Mouse (Mus musculus) midbrain, postnatal 0 days (tissue): ENCODE measurements at regions not wholly inside any gene's neighbourhood (a gene's known extent, or its start where the extent isn't known, plus 50 kb on each side); places are given as distances from the start of the nearest gene placed in this dataset.
A peak's percentile ranks its signal among the peaks of the same experiment; 100 is the strongest.

Experiments used
- ATAC-seq: fragments of 200-750 bp; cut with Nextera tagmentation; 2 replicates; pipeline ENCODE4 v1.8.0; 2017; ENCODE audit warnings: moderate number of reproducible peaks, mild to moderate bottlenecking, moderate TSS enrichment, moderate library complexity; ENCODE audit not compliant: low FRiP score
- DNase-seq: peaks from one replicate; pipeline ENCODE4 v3.0.0-alpha.2; 2015; ENCODE audit warnings: low spot score
- H3K27ac ChIP-seq: fragments of 300-500 bp; sonication (generic); 2 replicates; pipeline ENCODE4 v1.5.1; 2014; ENCODE audit warnings: low read depth, mild to moderate bottlenecking, low read length, mixed read lengths
- H3K27me3 ChIP-seq: fragments of 300-500 bp; sonication (generic); 2 replicates; pipeline ENCODE4 v1.6.1; 2014; ENCODE audit warnings: low read length, control low read depth, mixed read lengths; ENCODE audit not compliant: insufficient read depth
- H3K36me3 ChIP-seq: fragments of 300-500 bp; sonication (generic); 2 replicates; pipeline ENCODE4 v1.6.1; 2014; ENCODE audit warnings: low read length, control low read depth, mixed read lengths; ENCODE audit not compliant: insufficient read depth
- H3K4me1 ChIP-seq: fragments of 300-500 bp; sonication (generic); 2 replicates; pipeline ENCODE4 v1.6.1; 2014; ENCODE audit warnings: mild to moderate bottlenecking, control low read depth, antibody characterized with exemption, low read length, mixed read lengths; ENCODE audit not compliant: insufficient read depth
- H3K4me2 ChIP-seq: fragments of 300-500 bp; sonication (generic); 2 replicates; pipeline ENCODE4 v1.6.1; 2014; ENCODE audit warnings: low read depth, mild to moderate bottlenecking, low read length, mixed read lengths; ENCODE audit not compliant: poor library complexity, severe bottlenecking
- H3K4me3 ChIP-seq: fragments of 300-500 bp; sonication (generic); 2 replicates; pipeline ENCODE4 v1.5.1; 2014; ENCODE audit warnings: low read depth, mild to moderate bottlenecking, low read length, moderate library complexity
- H3K9ac ChIP-seq: fragments of 300-500 bp; sonication (generic); replicated peaks from 2 replicates; pipeline ENCODE4 v1.6.1; 2014; ENCODE audit warnings: mild to moderate bottlenecking, low read length, moderate library complexity, mixed read lengths; ENCODE audit not compliant: poor library complexity, severe bottlenecking
- H3K9me3 ChIP-seq: fragments of 300-500 bp; sonication (generic); 2 replicates; pipeline ENCODE4 v1.6.1; 2016; ENCODE audit warnings: low read length, control low read depth
- CTCF ChIP-seq: IDR thresholded peaks from 2 replicates; pipeline ENCODE4 v1.5.1; 2016; ENCODE audit warnings: antibody characterized with exemption, mild to moderate bottlenecking
- WGBS: fragments of 180-500 bp; shearing (Covaris S2); extraction: QIAGEN DNeasy Blood & Tissue Kit; methylation state at CpG from one replicate; pipeline ENCODE4 v1.1.7; 2014; 5-methylcytosine and 5-hydroxymethylcytosine counted together

GRCm38 (mm10) chr8:25316383-25316782 lies 492.2 kb upstream of the Adam5 start:
- WGBS = 84% methylated on average over 4 of the region's 4 CpGs
- DNase-seq = no peak

GRCm38 (mm10) chr8:25311811-25312533 lies 487.8 kb upstream of the Adam5 start:
- Histone ChIP-seq H3K9ac (no peak overlapping the region), H3K4me3 (no peak overlapping the region), H3K4me1 (no peaks in the 10 kb centered on the region), H3K27ac (no peak overlapping the region), H3K4me2 (no peak overlapping the region), H3K27me3 (no peaks in the 10 kb centered on the region), H3K9me3 (no peaks in the 10 kb centered on the region), H3K36me3 (no peaks in the 10 kb centered on the region)
- TF ChIP-seq CTCF = no peak
- WGBS = 17% methylated on average over 12 of the region's 12 CpGs
- DNase-seq (no peak), ATAC-seq (no peak)

More at GRCm38 (mm10) chr8:25316383-25316782, 492.2 kb upstream of the Adam5 start:
- no peaks in the 10 kb centered on the region for H3K9me3 ChIP-seq
- no peak overlapping the region for H3K27ac ChIP-seq
- no peak overlapping the region for H3K4me3 ChIP-seq
- no peak for TF ChIP-seq CTCF
- no peak for ATAC-seq
- no peaks in the 10 kb centered on the region for H3K4me1 ChIP-seq
- H3K27me3 ChIP-seq = no peaks in the 10 kb centered on the region
- no peak overlapping the region for H3K9ac ChIP-seq
- no peaks in the 10 kb centered on the region for H3K36me3 ChIP-seq
- no peak overlapping the region for H3K4me2 ChIP-seq

- Histone ChIP-seq H3K27ac (no peak overlapping the region), H3K4me3 (no peak overlapping the region), H3K36me3 (no peaks in the 10 kb centered on the region), H3K9me3 (no peaks in the 10 kb centered on the region), H3K4me2 (no peak overlapping the region), H3K27me3 (no peaks in the 10 kb centered on the region), H3K9ac (no peak overlapping the region), H3K4me1 (no peaks in the 10 kb centered on the region)
- no peak for TF ChIP-seq CTCF
- DNase-seq (no peak), ATAC-seq (no peak)
- 85% methylated on average over 4 of the region's 4 CpGs for WGBS
Measured at GRCm38 (mm10) chr8:25307956-25308355, 483.8 kb upstream of the Adam5 start.

- Histone ChIP-seq H3K27ac (no peak overlapping the region), H3K36me3 (no peaks in the 10 kb centered on the region), H3K4me1 (no peaks in the 10 kb centered on the region), H3K4me3 (no peak overlapping the region), H3K9ac (no peak overlapping the region), H3K4me2 (no peak overlapping the region), H3K27me3 (no peaks in the 10 kb centered on the region), H3K9me3 (no peaks in the 10 kb centered on the region)
- DNase-seq (no peak), ATAC-seq (no peak)
- no peak for TF ChIP-seq CTCF
- WGBS = 82% methylated on average over 11 of the region's 11 CpGs
Measured at GRCm38 (mm10) chr8:25307511-25307910, 483.3 kb upstream of the Adam5 start.

- Histone ChIP-seq H3K27ac (no peak overlapping the region), H3K4me1 (no peaks in the 10 kb centered on the region), H3K4me2 (no peak overlapping the region), H3K9me3 (no peaks in the 10 kb centered on the region), H3K27me3 (no peaks in the 10 kb centered on the region), H3K4me3 (no peak overlapping the region), H3K9ac (no peak overlapping the region), H3K36me3 (no peaks in the 10 kb centered on the region)
- 56% methylated on average over 15 of the region's 15 CpGs for WGBS
- no peak for TF ChIP-seq CTCF
- ATAC-seq (no peak), DNase-seq (peak; percentile 65)
Measured at GRCm38 (mm10) chr8:25306769-25307491, 482.8 kb upstream of the Adam5 start.
